Mouse (Mus musculus): ENCODE measurements at regions not wholly inside any gene's neighbourhood (a gene's known extent, or its start where the extent isn't known, plus 50 kb on each side); places are given as distances from the start of the nearest gene placed in this dataset.

GRCm38 (mm10) chr9:41703091-41703490 lies 421.0 kb downstream of the Sorl1 start:
- TF ChIP-seq CTCF (IDR thresholded peaks at IDR 0.05; ENCODE audit: insufficient read depth, low read depth, low read length) (no peak), POLR2A (IDR thresholded peaks at IDR 0.05; ENCODE audit: insufficient read depth, low read depth, low read length) (no peak)
